Mouse (Mus musculus) monocyte, adult 5-6 weeks (primary cell): ENCODE results near the gene Nxnl2. TPM values are rescaled to one million over a fixed set of nuclear protein-coding genes. Genes with fewer than 3 reads are reported as not detected.
"Not testable (repeated sequence)": the region's sequence is repeated elsewhere in the genome, so short reads cannot be mapped to it uniquely, and the experiment has no call there.

Experiments
- ATAC-seq: fragments of 153-309, 156-312 bp; replicated peaks from 2 replicates; pipeline ENCODE4 v1.8.0; 2017; ENCODE audit warnings: mild to moderate bottlenecking; ENCODE audit not compliant: low TSS enrichment, insufficient number of reproducible peaks, severe bottlenecking, poor library complexity, low FRiP score
- total RNA-seq: library from RNA; stranded (forward); fragments of 200-1000, 200-491, 200-594 nt; gene quantifications from 3 replicates; pipeline ENCODE4 v1.2.3, GENCODE M21; 2017

Nxnl2 gene
- total RNA-seq, 1 experiment from 2014 or later, result 2.0 TPM

DNA sequence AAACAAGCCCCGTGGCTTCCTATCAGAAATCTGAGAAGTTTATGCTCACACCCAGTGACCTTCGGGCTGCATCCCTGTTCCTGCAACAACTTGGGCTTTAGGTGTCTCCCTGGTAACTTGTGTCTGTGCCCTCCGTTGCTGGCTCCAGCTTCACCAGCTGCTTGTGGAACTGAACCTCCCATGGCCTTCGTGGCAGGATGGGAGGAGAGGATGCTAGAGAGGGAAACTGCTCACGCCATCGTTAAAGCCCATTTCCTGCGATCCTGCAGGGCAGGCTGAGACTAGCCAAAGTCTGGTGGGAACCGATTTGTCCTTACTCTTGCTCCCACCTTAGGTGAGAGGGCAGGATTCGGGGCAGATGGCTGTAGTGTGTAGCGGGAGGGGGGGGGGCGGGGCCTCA lies 4.1 kb upstream of the Nxnl2 start:
- no peak for ATAC-seq

DNA sequence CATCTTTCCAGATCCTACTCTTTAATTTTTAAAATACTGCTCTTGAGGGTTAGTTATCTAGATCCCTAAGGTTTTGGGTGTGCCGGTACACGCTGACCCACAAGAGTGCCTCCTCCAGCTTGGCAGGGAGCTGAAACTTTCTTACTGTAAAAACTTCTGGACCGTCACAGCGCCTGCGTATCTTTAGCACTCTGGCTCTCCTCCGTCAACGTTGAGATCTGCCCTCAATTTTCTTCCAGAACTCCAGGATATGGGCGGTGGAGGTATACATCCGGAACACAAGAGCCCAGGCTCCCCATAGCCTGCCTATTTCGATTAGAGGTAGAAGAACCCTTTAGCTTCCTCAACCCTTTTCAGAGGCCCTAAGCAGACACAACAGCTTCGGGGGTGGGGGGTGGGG lies 607 bp upstream of the Nxnl2 start:
- no peak for ATAC-seq

DNA sequence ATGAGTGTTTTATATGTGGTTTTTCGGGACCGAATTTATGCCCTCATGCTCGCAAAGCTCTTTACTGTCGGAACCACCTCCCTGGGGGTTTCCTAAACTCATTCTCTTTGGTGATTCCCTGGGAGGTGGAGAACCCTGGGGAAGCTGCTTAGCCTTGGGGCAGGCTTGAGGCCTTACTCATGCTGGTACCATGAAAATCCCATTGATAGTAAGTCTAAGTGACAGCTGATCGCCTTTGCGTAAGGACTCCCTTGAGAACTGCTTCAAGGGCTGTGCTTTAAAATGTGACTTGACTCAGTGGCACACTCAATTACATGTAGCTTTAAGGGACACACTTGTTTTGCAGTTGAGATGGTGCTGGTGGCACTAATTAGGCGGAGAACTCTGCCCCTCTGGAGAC lies 1.8 kb downstream of the Nxnl2 start:
- ATAC-seq, result no peak

DNA sequence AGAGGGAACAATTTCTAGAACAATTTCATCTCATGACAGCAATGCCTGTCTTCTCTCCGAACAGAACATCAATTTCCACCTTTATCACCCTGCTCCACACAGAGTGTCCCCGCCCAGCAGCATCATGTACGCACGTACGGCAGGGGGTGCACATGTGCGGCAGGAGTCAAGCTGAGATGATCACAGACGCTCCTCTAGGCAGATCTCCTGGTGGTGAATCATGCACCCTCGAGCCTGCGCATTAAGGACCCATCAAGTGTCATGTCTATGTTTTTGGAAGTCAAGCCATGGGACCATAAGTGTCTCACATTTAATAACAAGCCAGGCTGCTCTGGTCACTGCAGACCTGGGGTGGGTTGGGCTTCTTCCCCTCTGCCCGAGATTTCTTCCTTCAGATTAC lies 8.1 kb downstream of the Nxnl2 start:
- no peak for ATAC-seq

DNA sequence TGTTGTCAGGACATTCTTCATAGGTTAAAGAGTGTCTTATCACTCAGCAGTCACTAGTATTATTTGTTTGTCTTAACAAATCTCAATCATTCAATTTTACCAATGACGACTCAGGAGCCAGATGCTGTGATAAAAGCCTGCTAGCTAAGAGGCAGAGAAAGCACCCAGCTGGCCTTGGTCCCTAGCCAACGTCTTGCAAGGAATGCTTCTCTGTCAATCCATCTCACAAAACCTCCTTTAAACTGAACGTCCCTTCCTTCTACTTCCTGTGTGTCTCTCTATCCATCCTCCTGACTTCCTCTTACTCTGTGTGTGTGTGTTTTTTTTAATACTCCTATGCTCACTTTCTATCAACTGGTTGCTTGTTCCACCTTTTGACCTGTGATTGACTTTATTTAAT lies 8.5 kb downstream of the Nxnl2 start:
- no peak for ATAC-seq

DNA sequence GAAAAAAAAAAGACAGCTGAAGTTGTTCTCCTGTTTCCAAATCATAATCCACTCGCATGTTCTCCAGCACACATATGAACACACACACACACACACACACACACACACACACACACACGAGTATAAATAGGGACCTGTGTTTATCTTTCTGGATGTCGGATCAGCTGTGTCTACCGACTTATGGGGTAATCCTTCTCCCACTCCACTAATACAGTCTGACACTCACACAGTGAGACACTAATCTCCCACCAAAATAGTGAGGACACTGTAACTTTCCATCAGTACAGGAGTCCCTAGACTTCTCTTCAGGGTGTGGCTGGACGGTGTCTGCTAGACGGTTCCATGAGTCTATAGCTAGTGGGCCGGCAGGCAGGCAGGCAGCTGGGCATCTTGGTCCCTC lies 11.4 kb downstream of the Nxnl2 start:
- no peak for ATAC-seq

DNA sequence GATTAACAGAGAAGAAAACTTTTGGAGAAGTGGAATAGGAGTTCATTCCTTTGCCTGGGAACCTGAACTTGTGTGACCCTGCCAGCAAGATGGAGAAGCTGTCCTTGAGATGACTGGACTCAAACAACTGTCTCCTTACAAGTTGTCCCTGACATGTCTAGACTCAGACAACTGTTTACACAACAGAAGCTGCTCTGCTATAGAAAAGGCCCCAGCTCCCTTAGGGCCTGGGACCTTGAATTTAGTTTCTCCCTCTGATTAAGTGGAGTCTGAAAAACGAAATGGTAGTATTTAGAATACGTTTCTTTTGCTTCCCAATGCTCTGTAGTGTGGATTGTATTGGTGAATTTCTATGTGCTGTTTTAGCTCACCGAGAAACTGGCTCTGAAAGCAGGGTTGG lies 14.1 kb downstream of the Nxnl2 start:
- no peak for ATAC-seq

DNA sequence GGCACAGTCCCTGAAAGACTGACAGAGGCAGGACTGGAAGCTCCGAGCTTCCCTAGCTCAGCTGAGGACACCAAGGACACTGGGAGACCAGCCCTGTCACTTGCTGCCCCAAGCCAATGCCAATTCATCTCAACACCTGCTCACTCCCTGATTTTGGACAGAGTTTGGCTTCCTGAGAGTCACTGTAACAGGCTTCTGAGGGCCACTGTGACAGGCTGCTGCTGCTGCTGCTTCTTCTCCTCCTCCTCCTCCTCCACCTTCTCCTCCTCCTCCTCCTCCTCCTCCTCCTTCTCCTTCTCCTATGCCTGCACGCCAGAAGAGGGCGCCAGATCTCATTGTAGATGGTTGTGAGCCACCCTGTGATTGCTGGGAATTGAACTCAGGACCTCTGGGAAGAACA lies 19.5 kb downstream of the Nxnl2 start:
- no peak for ATAC-seq

DNA sequence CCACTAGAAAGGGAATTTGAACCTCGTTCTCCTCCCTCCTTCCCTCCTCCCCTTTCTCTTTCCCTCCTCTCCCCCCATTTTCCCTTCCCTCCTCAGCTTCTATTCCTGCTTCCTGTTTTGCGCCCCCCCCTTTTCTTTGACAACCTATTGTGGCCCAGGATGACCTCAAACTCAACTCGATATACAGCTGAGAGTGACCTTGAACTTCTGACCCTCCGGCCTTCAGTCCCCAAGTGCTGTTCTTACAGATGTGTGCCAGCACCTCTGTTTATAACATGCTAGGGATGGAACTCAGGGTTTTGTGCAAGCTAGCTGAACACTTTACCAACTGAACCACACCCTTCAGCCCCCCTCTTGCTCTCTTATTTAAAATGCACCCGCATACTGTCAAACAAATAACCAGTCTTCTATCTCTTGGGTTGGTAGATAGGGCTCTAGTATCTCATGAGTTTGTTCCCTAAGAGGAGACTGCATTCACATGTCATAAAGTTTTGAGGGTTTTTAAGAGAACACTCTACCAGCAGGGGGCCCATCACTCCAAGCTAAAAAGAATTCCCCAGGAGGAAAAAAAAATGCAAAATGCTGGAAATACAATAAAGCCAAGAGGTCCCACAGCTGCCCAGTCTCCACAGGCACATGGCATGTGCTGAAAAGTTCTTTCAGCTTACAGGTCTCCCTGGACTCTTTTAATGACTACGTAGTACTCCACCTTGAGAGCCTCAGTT lies 20.8 kb downstream of the Nxnl2 start:
- ATAC-seq, result no peak

DNA sequence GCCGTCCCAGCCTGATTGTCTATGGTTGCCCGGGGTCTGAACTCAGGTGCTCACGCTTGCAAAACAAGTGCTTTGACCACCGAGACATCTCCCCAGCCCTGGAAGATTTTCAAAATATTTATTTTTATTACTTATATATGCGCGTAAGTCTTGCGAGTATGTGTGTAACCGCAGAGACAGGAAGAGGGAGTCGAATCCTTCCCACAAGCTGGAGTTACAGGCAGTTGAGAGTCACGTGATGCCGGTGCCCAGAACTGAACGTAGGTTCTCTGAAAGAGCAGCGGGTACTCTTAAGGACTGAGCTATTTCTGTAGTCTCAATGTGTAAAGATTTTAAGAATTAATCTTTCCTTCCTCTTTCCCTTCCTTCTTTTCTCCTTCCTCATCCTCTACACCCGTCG lies 23.1 kb downstream of the Nxnl2 start:
- no peak for ATAC-seq

DNA sequence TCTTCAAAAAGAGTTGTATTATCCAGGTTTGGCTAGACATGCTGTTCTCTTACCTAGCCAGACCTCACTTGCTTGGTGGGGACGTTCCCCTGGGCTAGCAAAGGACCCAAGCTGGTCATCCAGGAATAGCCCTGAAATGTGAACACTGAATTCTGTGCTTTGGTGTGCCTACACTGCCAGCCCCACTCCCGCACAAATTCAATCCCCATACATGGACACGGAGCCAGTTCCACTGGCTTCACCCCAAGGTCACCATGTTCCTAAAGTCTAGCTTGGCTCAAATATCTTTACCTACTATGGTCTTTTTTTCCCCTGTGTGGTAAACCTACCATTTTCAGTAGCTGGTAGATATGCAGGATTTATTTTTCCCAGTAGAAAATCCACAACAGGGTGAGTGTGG lies 26.9 kb downstream of the Nxnl2 start:
- ATAC-seq, result no peak

DNA sequence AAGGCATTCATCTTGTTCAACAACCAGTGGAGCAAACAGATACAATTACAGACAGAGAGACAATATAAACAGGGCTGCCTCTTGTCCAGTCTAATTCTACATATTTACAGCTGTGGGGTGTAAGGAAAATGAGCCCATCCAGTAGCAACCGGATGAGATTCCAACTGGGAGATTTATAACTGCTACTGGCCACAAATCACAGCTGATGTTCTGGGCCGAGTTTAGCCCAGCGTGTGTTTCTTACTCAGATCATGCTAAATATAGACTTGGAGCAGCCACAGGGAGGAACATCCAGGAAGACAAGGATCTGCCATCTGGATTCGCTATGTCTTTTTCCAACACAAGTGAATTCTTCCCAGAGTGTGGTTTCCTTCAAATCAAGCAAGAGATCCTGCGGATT lies 27.4 kb downstream of the Nxnl2 start:
- ATAC-seq, result no peak

DNA sequence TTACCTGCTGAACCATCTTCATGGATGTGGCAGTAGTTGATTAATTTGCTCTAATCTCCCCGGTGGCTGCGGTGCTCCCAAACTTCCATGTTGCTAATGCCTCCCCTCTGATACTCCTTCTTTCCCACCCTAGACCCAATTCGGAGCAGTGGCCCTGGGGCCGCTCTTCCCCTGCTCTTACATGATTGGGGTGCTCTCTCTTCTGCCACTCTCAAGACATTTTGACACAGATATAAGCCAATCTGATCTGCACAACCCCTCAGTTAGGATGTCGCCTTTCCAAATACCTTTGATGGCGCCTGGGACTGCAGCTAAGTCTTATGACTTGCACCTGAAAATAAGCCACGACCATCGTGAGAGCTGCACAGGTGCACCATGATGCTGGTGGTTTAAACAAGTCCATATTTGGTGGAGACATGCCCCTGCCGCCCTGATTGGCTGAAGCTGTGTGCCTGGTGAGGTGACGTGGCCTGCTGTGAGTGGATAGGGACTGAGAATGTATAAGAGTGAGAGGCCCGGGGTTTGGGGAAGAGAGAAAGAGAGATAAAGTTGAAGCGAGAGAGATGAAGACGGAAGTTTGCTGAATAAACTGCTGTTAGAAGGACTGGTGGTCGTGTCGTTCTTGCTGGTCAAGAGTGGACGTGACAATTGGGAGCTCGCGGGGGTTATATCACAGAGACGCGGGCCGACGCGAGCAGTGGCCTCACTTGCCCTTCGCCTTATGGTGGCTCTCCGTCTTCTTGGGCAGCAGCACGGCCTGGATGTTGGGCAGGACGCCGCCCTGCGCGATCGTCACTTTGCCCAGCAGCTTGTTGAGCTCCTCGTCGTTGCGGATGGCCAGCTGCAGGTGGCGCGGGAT lies 31.4 kb downstream of the Nxnl2 start:
- 0 out of 2 replicates have a peak, but pooled peaks have one; percentile 40 for ATAC-seq

DNA sequence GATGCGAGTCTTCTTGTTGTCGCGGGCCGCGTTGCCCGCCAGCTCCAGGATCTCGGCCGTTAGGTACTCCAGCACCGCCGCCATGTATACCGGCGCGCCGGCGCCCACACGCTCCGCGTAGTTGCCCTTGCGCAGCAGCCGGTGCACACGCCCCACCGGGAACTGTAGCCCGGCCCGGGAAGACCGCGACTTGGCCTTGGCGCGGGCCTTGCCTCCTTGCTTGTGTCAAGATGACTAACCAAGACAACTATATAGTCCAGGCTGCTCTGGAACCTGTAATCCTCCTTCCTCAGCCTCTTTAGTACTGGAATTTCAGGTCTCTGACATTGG lies 32.0 kb downstream of the Nxnl2 start:
- not testable (repeated sequence) for ATAC-seq

DNA sequence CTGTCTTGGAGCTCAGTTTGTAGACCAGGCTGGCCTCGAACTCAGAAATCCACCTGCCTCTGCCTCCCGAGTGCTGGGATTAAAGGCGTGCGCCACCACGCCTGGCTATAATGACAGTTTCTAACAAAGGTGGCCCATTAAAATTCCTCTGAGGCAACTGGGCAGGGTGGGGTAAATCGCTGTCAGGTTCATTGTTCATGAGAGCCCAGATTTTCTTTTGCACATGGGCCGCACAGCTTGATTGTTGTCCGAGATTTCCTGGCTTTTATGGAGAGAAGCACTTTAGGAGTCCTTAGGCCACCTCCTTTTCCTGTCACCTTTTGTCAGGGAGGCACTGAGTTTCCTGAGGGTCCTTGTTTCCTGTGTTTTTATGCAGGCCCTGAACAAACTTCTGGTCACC lies 32.6 kb downstream of the Nxnl2 start:
- ATAC-seq, result no peak

DNA sequence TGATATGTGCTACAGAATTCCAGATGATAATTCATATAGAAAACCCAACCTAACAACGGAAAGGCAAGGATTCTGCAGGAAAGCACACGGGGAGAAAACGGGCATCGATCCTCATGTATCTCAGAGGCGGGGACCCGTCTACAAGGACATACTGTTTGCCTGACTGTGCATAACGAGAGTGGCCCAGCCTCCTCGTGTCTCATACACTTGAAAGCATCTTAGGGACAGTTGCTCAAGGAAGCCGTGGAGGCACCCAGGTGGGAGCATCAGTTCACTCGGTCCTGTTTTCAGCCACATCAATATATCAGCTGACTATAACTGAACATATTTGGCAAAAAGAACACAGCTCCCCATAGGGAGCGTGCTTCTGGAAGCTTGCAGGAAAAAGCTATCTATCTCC lies 33.3 kb downstream of the Nxnl2 start:
- not testable (repeated sequence) for ATAC-seq

DNA sequence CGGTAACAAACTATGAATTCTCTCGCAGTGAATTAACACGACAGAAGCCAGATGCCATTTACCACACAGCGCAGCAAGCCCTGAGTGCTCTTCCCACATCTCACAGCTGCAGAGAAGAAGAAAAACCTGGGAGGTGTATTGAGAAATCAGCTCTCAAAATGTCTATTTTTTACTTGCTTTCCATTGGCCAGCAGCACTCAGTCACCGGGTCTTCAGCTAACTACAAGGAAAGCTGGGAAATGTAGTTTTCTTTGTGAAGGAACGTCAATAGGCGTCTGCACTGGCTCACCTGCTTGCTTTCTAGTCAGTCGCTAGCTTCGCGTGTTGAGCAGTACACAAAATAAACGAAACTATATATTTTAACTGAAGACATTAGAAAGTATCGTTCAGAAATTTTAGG lies 37.1 kb downstream of the Nxnl2 start:
- no peak for ATAC-seq

DNA sequence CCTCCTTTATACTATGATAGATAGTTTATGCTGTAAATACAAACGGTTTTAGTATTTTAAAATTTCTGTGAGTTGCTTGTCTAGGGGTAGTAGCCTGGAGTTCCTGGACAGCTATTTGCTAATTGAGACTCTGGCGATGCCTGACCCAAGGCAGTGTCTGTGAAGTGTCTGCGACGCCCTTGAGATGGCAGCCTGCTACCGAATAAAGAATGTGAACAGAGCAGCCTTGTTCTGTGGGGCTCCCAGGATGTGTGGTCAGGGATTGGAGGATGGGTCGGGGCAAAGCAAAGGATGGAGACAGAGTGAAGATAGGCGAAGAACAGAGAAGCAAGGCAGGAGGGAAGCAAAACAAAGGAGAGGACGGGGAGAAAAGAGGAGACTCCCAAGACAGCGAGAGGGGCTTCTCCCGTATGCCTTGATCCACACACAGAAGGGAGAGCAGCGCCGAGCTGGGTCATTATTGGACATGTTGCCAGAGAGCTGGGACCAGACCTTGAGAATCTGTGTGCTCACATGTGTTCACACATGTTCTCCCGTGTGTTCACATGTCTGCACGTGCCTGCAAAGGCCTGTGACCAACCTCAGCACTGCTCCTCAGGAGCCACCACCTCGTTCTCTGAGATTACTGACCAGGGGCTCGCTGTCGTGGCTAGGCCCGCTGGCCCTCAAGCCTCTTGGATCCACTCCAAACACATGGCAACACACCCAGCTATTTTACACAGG lies 37.7 kb downstream of the Nxnl2 start:
- ATAC-seq, result no peak

DNA sequence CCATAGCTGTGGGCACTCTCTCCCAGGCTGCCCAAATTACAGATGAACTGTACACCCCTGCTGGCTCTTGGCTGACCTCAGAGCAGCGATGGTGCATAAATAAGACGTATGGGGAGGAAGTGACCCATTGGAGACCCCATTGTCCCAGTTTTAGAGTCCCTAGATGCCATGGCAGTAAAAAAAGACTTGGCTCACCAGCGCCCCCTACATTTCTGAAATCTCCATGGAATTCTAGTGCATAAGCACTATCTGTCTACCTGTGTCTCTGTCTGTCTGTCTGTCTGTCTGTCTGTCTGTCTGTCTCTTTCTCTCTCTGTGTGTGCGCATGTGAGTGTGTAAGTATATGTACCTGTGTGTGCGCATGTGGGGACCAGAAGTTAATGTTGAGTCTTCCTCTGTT lies 39.8 kb downstream of the Nxnl2 start:
- no peak for ATAC-seq

DNA sequence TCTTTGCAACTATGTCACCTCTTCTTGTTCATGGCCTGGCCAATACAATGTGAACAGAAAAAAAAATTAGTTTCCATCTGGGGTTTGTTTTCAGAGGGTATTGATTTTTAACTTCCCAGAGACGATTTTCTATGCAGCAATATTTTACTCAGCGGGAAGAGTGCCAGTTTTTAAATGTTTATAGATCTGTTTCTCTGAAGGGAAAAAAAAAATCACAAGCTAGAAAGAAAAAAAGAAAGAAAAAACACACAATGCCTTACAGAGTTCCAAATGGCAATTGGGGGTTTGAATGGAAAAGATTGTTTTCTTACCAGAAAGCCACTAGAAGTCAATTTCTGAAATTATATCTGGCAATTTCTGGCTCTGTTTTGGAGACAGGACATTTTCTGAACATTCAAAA lies 43.9 kb downstream of the Nxnl2 start:
- no peak for ATAC-seq
